Mouse (Mus musculus) hindbrain, embryonic 16.5 days (tissue): ENCODE measurements around the gene Tigd2. TPM values are rescaled to one million over a fixed set of nuclear protein-coding genes. Genes with fewer than 3 reads are reported as not detected.

Source experiments
- ATAC-seq: fragments of 200-750 bp; cut with Nextera tagmentation; 2 replicates; pipeline ENCODE4 v1.8.0; 2017; ENCODE audit warnings: moderate TSS enrichment, moderate library complexity
- H3K27ac ChIP-seq: fragments of 300-500 bp; sonication (generic); 2 replicates; pipeline ENCODE4 v1.5.1; 2014; ENCODE audit warnings: low read depth, mild to moderate bottlenecking, control low read depth, low read length, moderate library complexity
- H3K27me3 ChIP-seq: fragments of 300-500 bp; sonication (generic); replicated peaks from 2 replicates; pipeline ENCODE4 v1.6.1; 2014; ENCODE audit warnings: low read length; ENCODE audit not compliant: control insufficient read depth, insufficient read depth
- H3K36me3 ChIP-seq: fragments of 300-500 bp; sonication (generic); 2 replicates; pipeline ENCODE4 v1.6.1; 2014; ENCODE audit warnings: mild to moderate bottlenecking, low read length, moderate library complexity, mixed read lengths; ENCODE audit not compliant: control insufficient read depth, insufficient read depth
- H3K4me1 ChIP-seq: fragments of 300-500 bp; sonication (generic); 2 replicates; pipeline ENCODE4 v1.6.1; 2014; ENCODE audit warnings: low read depth, low read length; ENCODE audit not compliant: control insufficient read depth, insufficient read depth
- H3K4me2 ChIP-seq: fragments of 300-500 bp; sonication (generic); 2 replicates; pipeline ENCODE4 v1.6.1; 2014; ENCODE audit warnings: mild to moderate bottlenecking, low read length, control low read depth, moderate library complexity
- H3K4me3 ChIP-seq: fragments of 300-500 bp; sonication (generic); 2 replicates; pipeline ENCODE4 v1.5.1; 2014; ENCODE audit warnings: mild to moderate bottlenecking, low read length, control low read depth, moderate library complexity
- H3K9ac ChIP-seq: fragments of 300-500 bp; sonication (generic); 2 replicates; pipeline ENCODE4 v1.6.1; 2014; ENCODE audit warnings: low read depth, mild to moderate bottlenecking, control low read depth, low read length, moderate library complexity
- H3K9me3 ChIP-seq: fragments of 300-500 bp; sonication (generic); 2 replicates; pipeline ENCODE4 v1.6.1; 2014; ENCODE audit warnings: mild to moderate bottlenecking, low read length, moderate library complexity; ENCODE audit not compliant: control insufficient read depth
- WGBS: fragments of 180-500 bp; shearing (Covaris S2); extraction: QIAGEN DNeasy Blood & Tissue Kit; methylation state at CpG from one replicate; pipeline ENCODE4 v1.1.7; 2014; 5-methylcytosine and 5-hydroxymethylcytosine counted together
- polyA plus RNA-seq: library from polyadenylated mRNA; unstranded; fragments of >200 nt; fragmentation: Nextera tagmentation; extraction: Ambion mirVana; gene quantifications from 2 replicates; pipeline ENCODE4 v1.2.1, GENCODE M21; 2015

Gene Tigd2
- polyA plus RNA-seq, 1 experiment from 2014 or later = 12.2 TPM

- no peak overlapping the region for H3K4me2 ChIP-seq
- no peaks in the 10 kb centered on the region for H3K27me3 ChIP-seq
- H3K9me3 ChIP-seq = no peaks in the 10 kb centered on the region
- H3K4me3 ChIP-seq = no peak overlapping the region
- no peaks in the 10 kb centered on the region for H3K4me1 ChIP-seq
- no peak overlapping the region for H3K27ac ChIP-seq
- H3K36me3 ChIP-seq = no peaks in the 10 kb centered on the region
- no peak for ATAC-seq
- H3K9ac ChIP-seq = no peak overlapping the region
These were observed 24.5 kb downstream of the Tigd2 start for GRCm38 (mm10) chr6:59233191-59233590.

DNA sequence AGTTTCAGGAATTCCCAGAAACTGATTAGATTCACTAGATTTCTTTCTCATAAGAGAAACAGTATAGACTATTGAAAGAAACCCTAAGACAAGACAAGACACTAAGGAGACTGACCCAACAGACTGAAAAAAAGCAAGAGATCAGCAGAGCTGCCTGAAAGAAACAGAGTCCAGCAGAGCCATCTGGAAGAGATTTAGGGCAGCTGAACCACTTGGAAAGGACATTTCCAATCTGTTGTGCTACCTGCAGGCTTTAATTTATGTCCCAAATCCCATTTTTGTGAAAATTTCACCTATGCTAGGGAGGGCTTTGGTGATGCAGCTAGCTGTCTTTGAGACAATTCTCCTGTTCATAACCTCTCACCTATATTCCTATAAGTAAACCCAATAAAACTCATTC, 25.0 kb downstream of the Tigd2 start:
- no peak overlapping the region for H3K4me3 ChIP-seq
- ATAC-seq = no peak
- H3K4me2 ChIP-seq = no peak overlapping the region

GRCm38 (mm10) chr6:59249675-59250074, 41.0 kb downstream of the Tigd2 start:
- no peak overlapping the region for H3K9ac ChIP-seq
- H3K27ac ChIP-seq = no peak overlapping the region
- 45% methylated on average over 2 of the region's 2 CpGs for WGBS
- no peaks in the 10 kb centered on the region for H3K27me3 ChIP-seq
- H3K36me3 ChIP-seq = no peaks in the 10 kb centered on the region
- H3K4me2 ChIP-seq = no peak overlapping the region
- ATAC-seq = no peak; the same call in 1 of the 2 replicates
- no peaks in the 10 kb centered on the region for H3K9me3 ChIP-seq
- H3K4me3 ChIP-seq = no peak overlapping the region
- no peaks in the 10 kb centered on the region for H3K4me1 ChIP-seq

More for the DNA sequence above, 25.0 kb downstream of the Tigd2 start:
- Histone ChIP-seq H3K9me3 (no peaks in the 10 kb centered on the region), H3K4me1 (no peaks in the 10 kb centered on the region), H3K9ac (no peak overlapping the region), H3K27ac (no peak overlapping the region), H3K36me3 (no peaks in the 10 kb centered on the region), H3K27me3 (no peaks in the 10 kb centered on the region)

DNA sequence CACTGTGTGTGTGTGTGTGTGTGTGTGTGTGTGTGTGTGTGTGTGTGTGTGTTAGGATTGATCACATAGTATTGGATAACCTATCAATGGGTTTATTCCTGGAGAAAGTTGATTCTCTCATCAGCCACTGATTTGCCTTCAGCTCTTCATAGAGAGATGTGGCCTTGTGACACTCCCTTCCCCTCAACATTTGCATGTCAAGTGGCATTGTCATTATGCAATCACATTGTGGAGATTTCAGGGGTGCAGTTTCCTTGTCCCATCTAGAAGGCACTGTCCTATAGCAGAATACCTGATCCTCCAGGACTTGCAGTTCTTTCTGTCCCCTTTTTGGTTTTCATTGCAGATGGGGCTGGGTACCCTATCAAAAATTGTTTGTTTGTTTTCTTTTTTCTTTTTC, 41.9 kb downstream of the Tigd2 start:
- no peaks in the 10 kb centered on the region for H3K4me1 ChIP-seq
- no peaks in the 10 kb centered on the region for H3K36me3 ChIP-seq
- no peaks in the 10 kb centered on the region for H3K9me3 ChIP-seq
- H3K9ac ChIP-seq = no peak overlapping the region
- ATAC-seq = no peak
- H3K4me3 ChIP-seq = no peak overlapping the region
- no peak overlapping the region for H3K27ac ChIP-seq
- H3K27me3 ChIP-seq = no peaks in the 10 kb centered on the region
- H3K4me2 ChIP-seq = no peak overlapping the region

GRCm38 (mm10) chr6:59255909-59256308, 47.2 kb downstream of the Tigd2 start:
- Histone ChIP-seq H3K4me1 (no peaks in the 10 kb centered on the region), H3K36me3 (no peaks in the 10 kb centered on the region), H3K9me3 (no peaks in the 10 kb centered on the region), H3K27ac (no peak overlapping the region), H3K9ac (no peak overlapping the region), H3K27me3 (no peaks in the 10 kb centered on the region), H3K4me2 (no peak overlapping the region), H3K4me3 (no peak overlapping the region)
- 75% methylated on average over 1 of the region's 1 CpGs for WGBS
- ATAC-seq = no peak

Other genes with a start within 250 kb of the Tigd2 start
- 11.2 and 16.3 TPM in 2 replicates for gene Fam13a, start 184.3 kb upstream of the Tigd2 start, polyA plus RNA-seq
- 9.9 and 13.0 TPM in 2 replicates for gene Gprin3, start 217.4 kb downstream of the Tigd2 start, polyA plus RNA-seq